Comparison of ENCODE assay signal across 9 mouse cellular contexts in genomic region chr1:155741378-155741945, GRCm38 (mm10). TPM values are rescaled to one million over a fixed set of nuclear protein-coding genes. Genes with fewer than 3 reads are reported as not detected.
DNase-seq lines count a peak whose midpoint lies in the region; ATAC-seq lines count a peak whose summit lies in the region.
"Had no signal": no experiment of that assay in that cellular context is flagged by ENCODE, and none has a peak within 500 bp of the region (broad histone marks: within the 10 kb centered on the region; RNA-seq: fewer than 3 reads in every experiment).

No protein-coding gene starts in this region.

- peak overlapping the region; percentile 63 for H3K4me3 ChIP-seq in kidney, embryonic 16.5 days (ENCODE audit: low read length)
- H3K4me3 ChIP-seq in embryonic facial prominence, embryonic 14.5 days (ENCODE audit: low read depth, low read length) = peak overlapping the region; percentile 48
- H3K4me3 ChIP-seq in intestine, embryonic 15.5 days (replicated peaks) = peak overlapping the region; percentile 45
- H3K4me3 ChIP-seq in neural tube, embryonic 11.5 days (ENCODE audit: low read depth, low read length) = peak overlapping the region; percentile 45
- H3K4me3 ChIP-seq: erythroblast, embryonic 14.5 days had no signal

- peak overlapping the region; percentile 97 for H3K4me2 ChIP-seq in kidney, embryonic 16.5 days (replicated peaks; ENCODE audit: low read depth, low read length)
- H3K4me2 ChIP-seq in embryonic facial prominence, embryonic 14.5 days (ENCODE audit: low read depth, low read length) = peak overlapping the region; percentile 90
- H3K4me2 ChIP-seq in intestine, embryonic 15.5 days (replicated peaks) = peak overlapping the region; percentile 98
- peak overlapping the region; percentile 64 for H3K4me2 ChIP-seq in neural tube, embryonic 11.5 days (ENCODE audit: low read depth)

- peaks cover 29% of the 10 kb centered on the region for H3K4me1 ChIP-seq in kidney, embryonic 16.5 days (ENCODE audit: insufficient read depth, low read length)
- peaks cover 27% of the 10 kb centered on the region for H3K4me1 ChIP-seq in embryonic facial prominence, embryonic 14.5 days (ENCODE audit: control insufficient read depth, insufficient read depth, low read length)
- peaks cover 38% of the 10 kb centered on the region for H3K4me1 ChIP-seq in intestine, embryonic 15.5 days (replicated peaks)
- peaks cover 15% of the 10 kb centered on the region for H3K4me1 ChIP-seq in neural tube, embryonic 11.5 days (ENCODE audit: control insufficient read depth, insufficient read depth, low read length)

- no peak overlapping the region for H3K27ac ChIP-seq in kidney, embryonic 16.5 days (ENCODE audit: low read length)
- H3K27ac ChIP-seq in embryonic facial prominence, embryonic 14.5 days (replicated peaks; ENCODE audit: low read depth, low read length) = no peak overlapping the region
- no peak overlapping the region for H3K27ac ChIP-seq in intestine, embryonic 15.5 days
- no peak overlapping the region for H3K27ac ChIP-seq in neural tube, embryonic 11.5 days (ENCODE audit: low read depth, low read length)

- under 1% methylated on average over 34 of the region's 34 CpGs for WGBS in kidney, embryonic 16.5 days
- 1% methylated on average over 28 of the region's 34 CpGs for WGBS in embryonic facial prominence, embryonic 14.5 days
- WGBS in intestine, embryonic 15.5 days = under 1% methylated on average over 34 of the region's 34 CpGs
- WGBS in neural tube, embryonic 11.5 days = under 1% methylated on average over 34 of the region's 34 CpGs

- H3K9me3 ChIP-seq in kidney, embryonic 16.5 days (ENCODE audit: low read length) = no peaks in the 10 kb centered on the region
- H3K9me3 ChIP-seq in embryonic facial prominence, embryonic 14.5 days (ENCODE audit: control insufficient read depth, low read length) = no peaks in the 10 kb centered on the region
- H3K9me3 ChIP-seq in intestine, embryonic 15.5 days = no peaks in the 10 kb centered on the region
- H3K9me3 ChIP-seq in neural tube, embryonic 11.5 days (ENCODE audit: control insufficient read depth, low read length) = no peaks in the 10 kb centered on the region

- ATAC-seq in kidney, embryonic 16.5 days (ENCODE audit: low FRiP score, low TSS enrichment) = peak; percentile 7; the same call in 1 of the 2 replicates
- ATAC-seq in embryonic facial prominence, embryonic 14.5 days (ENCODE audit: low read depth) = no peak
- ATAC-seq in intestine, embryonic 15.5 days = no peak
- 0 out of 2 replicates have a peak, but pooled peaks have one; percentile 11 for ATAC-seq in neural tube, embryonic 11.5 days (ENCODE audit: insufficient read depth, low FRiP score, low TSS enrichment)

- H3K27me3 ChIP-seq in kidney, embryonic 16.5 days (ENCODE audit: insufficient read depth, low read length) = peaks cover 91% of the 10 kb centered on the region
- H3K27me3 ChIP-seq in embryonic facial prominence, embryonic 14.5 days (replicated peaks; ENCODE audit: control insufficient read depth, insufficient read depth, low read length) = peaks cover 94% of the 10 kb centered on the region
- peaks cover 86% of the 10 kb centered on the region for H3K27me3 ChIP-seq in intestine, embryonic 15.5 days (replicated peaks)
- H3K27me3 ChIP-seq in neural tube, embryonic 11.5 days (ENCODE audit: control insufficient read depth, insufficient read depth, low read length) = peaks cover 93% of the 10 kb centered on the region

- 0 out of 2 replicates have a peak overlapping the region, but pooled peaks have one; percentile 38 for H3K9ac ChIP-seq in kidney, embryonic 16.5 days (replicated peaks; ENCODE audit: low read length)
- H3K9ac ChIP-seq in embryonic facial prominence, embryonic 14.5 days (ENCODE audit: low read depth, low read length) = no peak overlapping the region
- 0 out of 2 replicates have a peak overlapping the region, but pooled peaks have one; percentile 8 for H3K9ac ChIP-seq in intestine, embryonic 15.5 days
- no peak overlapping the region for H3K9ac ChIP-seq in neural tube, embryonic 11.5 days (ENCODE audit: low read length)

- no peaks in the 10 kb centered on the region for H3K36me3 ChIP-seq in kidney, embryonic 16.5 days (ENCODE audit: insufficient read depth, low read length)
- H3K36me3 ChIP-seq in embryonic facial prominence, embryonic 14.5 days (ENCODE audit: control insufficient read depth, insufficient read depth, low read length) = no peaks in the 10 kb centered on the region
- no peaks in the 10 kb centered on the region for H3K36me3 ChIP-seq in intestine, embryonic 15.5 days
- no peaks in the 10 kb centered on the region for H3K36me3 ChIP-seq in neural tube, embryonic 11.5 days (ENCODE audit: control insufficient read depth, insufficient read depth, low read length)

- no peak for DNase-seq in kidney, postnatal 10 days
- no peak for DNase-seq in embryonic facial prominence, embryonic 14.5 days (ENCODE audit: low spot score)
- DNase-seq in neural tube, embryonic 11.5 days (ENCODE audit: low spot score) = peak; percentile 32
- no peak for DNase-seq in layer of hippocampus, adult 18-20 months (ENCODE audit: low spot score in 2 of 2)
- DNase-seq in adrenal gland, postnatal 25 days = no peak
- no peak for DNase-seq in spleen, postnatal 36 days (ENCODE audit: low spot score in 2 of 2)

RNA-seq across cellular contexts. Expression of gene Lhx4, which starts 10.0 kb away (rescaled TPM):
- polyA plus RNA-seq in kidney, embryonic 16.5 days (2015; fragmentation: Nextera tagmentation; extraction: Ambion mirVana) = not detected in 2 replicates
- polyA plus RNA-seq in embryonic facial prominence, embryonic 14.5 days (2014; fragmentation: Nextera tagmentation; extraction: Ambion mirVana) = 0.07 TPM in 1 of 2 replicates, not detected in the other
- polyA plus RNA-seq in intestine, embryonic 15.5 days (2015; fragmentation: Nextera tagmentation; extraction: Ambion mirVana) = not detected in 2 replicates
- 10.6 and 13.9 TPM in 2 replicates for polyA plus RNA-seq in neural tube, embryonic 11.5 days (2014; fragmentation: Nextera tagmentation; extraction: Ambion mirVana)
- total RNA-seq in layer of hippocampus, adult 18-20 months (2021) = not detected
- total RNA-seq in adrenal gland, postnatal 25 days (2021) = 0.06 TPM in 1 of 2 replicates, not detected in the other
- polyA plus RNA-seq: erythroblast, embryonic 14.5 days had no signal

Comparison
In these comparisons a context has a peak if more than half of its experiments do, and no peak if none do; other contexts are left out.
1. ATAC-seq: peak in kidney, embryonic 16.5 days (single experiment) and neural tube, embryonic 11.5 days (single experiment); none in embryonic facial prominence, embryonic 14.5 days (single experiment) and intestine, embryonic 15.5 days (single experiment).
2. H3K9ac ChIP-seq: peak in kidney, embryonic 16.5 days (single experiment) and intestine, embryonic 15.5 days (single experiment); none in embryonic facial prominence, embryonic 14.5 days (single experiment) and neural tube, embryonic 11.5 days (single experiment).
3. RNA of gene Lhx4, which starts 10.0 kb away (polyA plus RNA-seq): 10.6 to 13.9 TPM in neural tube, embryonic 11.5 days; 0.07 TPM in embryonic facial prominence, embryonic 14.5 days, not detected in intestine, embryonic 15.5 days and not detected in kidney, embryonic 16.5 days; every median in the first group is over 10 times any median in the second.
4. Peak in every context shown above with its lines, with median percentiles within 50 percentile points of each other: H3K4me2 ChIP-seq and H3K4me3 ChIP-seq.